Mouse (Mus musculus): ENCODE measurements at regions not wholly inside any gene's neighbourhood (a gene's known extent, or its start where the extent isn't known, plus 50 kb on each side); places are given as distances from the start of the nearest gene placed in this dataset.

GRCm38 (mm10) chr4:31621205-31621604 is 342.7 kb upstream of the Map3k7 start:
- no peak for ATAC-seq

- no peak for ATAC-seq
Observed at GRCm38 (mm10) chr4:31627053-31627452, 336.8 kb upstream of the Map3k7 start.

GRCm38 (mm10) chr4:31627777-31628176 is 336.1 kb upstream of the Map3k7 start:
- ATAC-seq = no peak

- ATAC-seq = no peak
Observed at GRCm38 (mm10) chr4:31638564-31638963, 325.3 kb upstream of the Map3k7 start.

- ATAC-seq = no peak
Observed at GRCm38 (mm10) chr4:31642161-31642560, 321.7 kb upstream of the Map3k7 start.

- no peak for ATAC-seq
Observed at GRCm38 (mm10) chr4:31642593-31643290, 321.2 kb upstream of the Map3k7 start.

- no peak for ATAC-seq
Observed at GRCm38 (mm10) chr4:31648631-31649368, 315.1 kb upstream of the Map3k7 start.

GRCm38 (mm10) chr4:31655364-31656106 is 308.4 kb upstream of the Map3k7 start:
- ATAC-seq = no peak

GRCm38 (mm10) chr4:31656111-31656510 is 307.8 kb upstream of the Map3k7 start:
- ATAC-seq = no peak

GRCm38 (mm10) chr4:31658820-31659219 is 305.1 kb upstream of the Map3k7 start:
- ATAC-seq = no peak

GRCm38 (mm10) chr4:31660896-31661295 is 303.0 kb upstream of the Map3k7 start:
- ATAC-seq = no peak

- no peak for ATAC-seq
Observed at GRCm38 (mm10) chr4:31671530-31672170, 292.2 kb upstream of the Map3k7 start.

GRCm38 (mm10) chr4:31672171-31672841 is 291.6 kb upstream of the Map3k7 start:
- ATAC-seq = no peak

GRCm38 (mm10) chr4:31672842-31673171 is 291.1 kb upstream of the Map3k7 start:
- ATAC-seq = no peak

GRCm38 (mm10) chr4:31679007-31679590 is 284.8 kb upstream of the Map3k7 start:
- ATAC-seq = no peak

- no peak for ATAC-seq
Observed at GRCm38 (mm10) chr4:31680958-31681357, 282.9 kb upstream of the Map3k7 start.

GRCm38 (mm10) chr4:31689083-31689482 is 274.8 kb upstream of the Map3k7 start:
- ATAC-seq = no peak

GRCm38 (mm10) chr4:31697769-31698505 is 266.0 kb upstream of the Map3k7 start:
- ATAC-seq = no peak

GRCm38 (mm10) chr4:31698506-31698782 is 265.5 kb upstream of the Map3k7 start:
- no peak for ATAC-seq

GRCm38 (mm10) chr4:31699296-31699695 is 264.6 kb upstream of the Map3k7 start:
- no peak for ATAC-seq

- ATAC-seq = no peak
Observed at GRCm38 (mm10) chr4:31714054-31714651, 249.7 kb upstream of the Map3k7 start.

Measured in CD4-positive, CD25-positive, alpha-beta regulatory T cell, adult 4 months (primary cell).